Mouse (Mus musculus) liver, embryonic 14.5 days (tissue): ENCODE data around the gene Rsu1. TPM values are rescaled to one million over a fixed set of nuclear protein-coding genes. Genes with fewer than 3 reads are reported as not detected.

Source experiments
- ATAC-seq: fragments of 200-750 bp; cut with Nextera tagmentation; 2 replicates; pipeline ENCODE4 v1.8.0; 2017; ENCODE audit warnings: moderate number of reproducible peaks, mild to moderate bottlenecking, moderate library complexity; ENCODE audit not compliant: insufficient read depth
- DNase-seq, 3 experiments: peaks; one replicate each; pipeline ENCODE4 v3.0.0-alpha.2; 2012 to 2013; ENCODE audit warnings: low read depth in 3 of 3, low spot score in 3 of 3
- H3K27ac ChIP-seq: fragments of 300-500 bp; sonication (generic); 2 replicates; pipeline ENCODE4 v1.5.1; 2014; ENCODE audit warnings: moderate library complexity, mild to moderate bottlenecking, control low read depth, inconsistent platforms
- H3K27me3 ChIP-seq: fragments of 300-500 bp; sonication (generic); 2 replicates; pipeline ENCODE4 v1.6.1; 2014; ENCODE audit warnings: mild to moderate bottlenecking, low read length, moderate library complexity; ENCODE audit not compliant: control insufficient read depth, insufficient read depth
- H3K36me3 ChIP-seq: fragments of 300-500 bp; sonication (generic); replicated peaks from 2 replicates; pipeline ENCODE4 v1.6.1; 2014; ENCODE audit warnings: low read depth; ENCODE audit not compliant: control insufficient read depth, insufficient read depth
- H3K4me1 ChIP-seq, 2 experiments: fragments of 200-500 bp in 1 of 2; fragments of 300-500 bp in 1 of 2; sonication (generic) in 1 of 2; replicated peaks; 2 replicates each; pipeline ENCODE4 v1.6.1; 2012 to 2014; ENCODE audit warnings: antibody characterized with exemption in 1 of 2, inconsistent platforms in 1 of 2, low read length in 1 of 2; ENCODE audit not compliant: control insufficient read depth in 2 of 2, insufficient read depth in 2 of 2
- H3K4me2 ChIP-seq: fragments of 300-500 bp; sonication (generic); 2 replicates; pipeline ENCODE4 v1.6.1; 2014; ENCODE audit warnings: low read depth, mild to moderate bottlenecking, control low read depth, moderate library complexity
- H3K4me3 ChIP-seq, 2 experiments: fragments of 200-500 bp in 1 of 2; fragments of 300-500 bp in 1 of 2; sonication (generic) in 1 of 2; 2 replicates each; pipeline ENCODE4 v1.5.1; 2012 to 2014; ENCODE audit warnings: low read depth in 2 of 2, low read length in 2 of 2, mild to moderate bottlenecking in 2 of 2, control low read depth in 1 of 2, inconsistent platforms in 1 of 2, moderate library complexity in 1 of 2; ENCODE audit not compliant: insufficient read depth in 1 of 2
- H3K9ac ChIP-seq: fragments of 300-500 bp; sonication (generic); replicated peaks from 2 replicates; pipeline ENCODE4 v1.6.1; 2014; ENCODE audit warnings: mild to moderate bottlenecking, control low read depth, moderate library complexity
- H3K9me3 ChIP-seq: fragments of 300-500 bp; sonication (generic); 2 replicates; pipeline ENCODE4 v1.6.1; 2016; ENCODE audit warnings: low read length, mixed read lengths; ENCODE audit not compliant: control insufficient read depth
- CTCF ChIP-seq: IDR thresholded peaks from 2 replicates; pipeline ENCODE4 v1.5.1; 2016; ENCODE audit warnings: antibody characterized with exemption, low read depth, control low read depth
- EP300 ChIP-seq: IDR thresholded peaks from 2 replicates; pipeline ENCODE4 v1.6.1; 2016; ENCODE audit warnings: antibody characterized with exemption, low read depth
- WGBS: fragments of 180-500 bp; shearing (Covaris S2); extraction: QIAGEN DNeasy Blood & Tissue Kit; methylation state at CpG from one replicate; pipeline ENCODE4 v1.1.7; 2014; ENCODE audit not compliant: insufficient replicate concordance; 5-methylcytosine and 5-hydroxymethylcytosine counted together
- polyA plus RNA-seq, 2 experiments: library from polyadenylated mRNA; depleted of rRNA in 1 of 2; stranded (reverse) in 1 of 2; unstranded in 1 of 2; fragments of >200 nt; fragmentation: Nextera tagmentation in 1 of 2; extraction: Ambion mirVana in 1 of 2; gene quantifications; 2 replicates each; pipeline versions ENCODE4 v1.2.1 to v1.2.3; 2012 to 2014

The Rsu1 gene
- polyA plus RNA-seq, 2 experiments = 47.8 to 58.5 TPM

- Histone ChIP-seq H3K4me3 (no peak overlapping the region), H3K27me3 (no peaks in the 10 kb centered on the region), H3K27ac (no peak overlapping the region), H3K4me1 (no peaks in the 10 kb centered on the region), H3K4me2 (no peak overlapping the region), H3K9ac (no peak overlapping the region), H3K36me3 (no peaks in the 10 kb centered on the region), H3K9me3 (no peaks in the 10 kb centered on the region)
- no peak for ATAC-seq
- no peak for TF ChIP-seq CTCF
- no peak for TF ChIP-seq EP300
- no peak for DNase-seq
- 54% methylated on average over 7 of the region's 7 CpGs for WGBS
Measured at GRCm38 (mm10) chr2:13103797-13104200, 167.4 kb downstream of the Rsu1 start.

GRCm38 (mm10) chr2:13094045-13094444 lies 177.2 kb downstream of the Rsu1 start:
- H3K27me3 ChIP-seq = no peaks in the 10 kb centered on the region
- WGBS = 73% methylated on average over 5 of the region's 5 CpGs
- no peak overlapping the region for H3K4me2 ChIP-seq
- no peak overlapping the region for H3K4me3 ChIP-seq
- no peaks in the 10 kb centered on the region for H3K36me3 ChIP-seq
- H3K4me1 ChIP-seq = no peaks in the 10 kb centered on the region
- TF ChIP-seq CTCF (no peak), EP300 (no peak)
- DNase-seq (no peak), ATAC-seq (no peak)
- no peak overlapping the region for H3K9ac ChIP-seq
- no peaks in the 10 kb centered on the region for H3K9me3 ChIP-seq
- H3K27ac ChIP-seq = no peak overlapping the region

DNA sequence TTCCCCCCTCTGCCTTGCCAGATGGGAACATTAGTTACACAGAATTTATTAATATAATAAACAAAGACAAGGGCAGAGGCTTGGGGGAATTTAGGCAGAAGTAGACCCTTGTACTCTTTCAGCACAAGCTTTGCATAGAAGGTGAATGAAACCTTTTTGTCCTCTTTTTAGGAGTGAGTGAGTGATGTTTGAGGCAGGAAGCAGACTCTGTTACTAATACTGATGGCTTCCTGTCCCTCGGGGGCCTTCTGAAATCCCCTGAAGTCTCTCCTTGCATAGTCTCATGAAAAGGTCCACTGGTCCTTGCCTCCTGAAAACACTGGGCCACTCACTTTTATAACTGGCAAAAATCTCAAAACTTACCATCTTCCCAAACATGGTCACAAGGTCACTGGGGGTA lies 177.6 kb downstream of the Rsu1 start:
- TF ChIP-seq EP300 (no peak), CTCF (no peak)
- no peak overlapping the region for H3K4me3 ChIP-seq
- ATAC-seq (no peak), DNase-seq (no peak)
- H3K4me1 ChIP-seq = no peaks in the 10 kb centered on the region
- WGBS = 31% methylated on average over 1 of the region's 1 CpGs
- no peak overlapping the region for H3K4me2 ChIP-seq
- H3K9ac ChIP-seq = no peak overlapping the region
- H3K27ac ChIP-seq = no peak overlapping the region
- H3K9me3 ChIP-seq = no peaks in the 10 kb centered on the region
- no peaks in the 10 kb centered on the region for H3K27me3 ChIP-seq
- H3K36me3 ChIP-seq = no peaks in the 10 kb centered on the region

GRCm38 (mm10) chr2:13091399-13092015 lies 179.7 kb downstream of the Rsu1 start:
- DNase-seq (no peak), ATAC-seq (no peak)
- no peak overlapping the region for H3K4me3 ChIP-seq
- no peaks in the 10 kb centered on the region for H3K36me3 ChIP-seq
- WGBS = 83% methylated on average over 5 of the region's 5 CpGs
- H3K27ac ChIP-seq = no peak overlapping the region
- no peak overlapping the region for H3K4me2 ChIP-seq
- no peaks in the 10 kb centered on the region for H3K9me3 ChIP-seq
- no peaks in the 10 kb centered on the region for H3K27me3 ChIP-seq
- H3K4me1 ChIP-seq = no peaks in the 10 kb centered on the region
- H3K9ac ChIP-seq = no peak overlapping the region
- TF ChIP-seq CTCF (no peak), EP300 (no peak)

GRCm38 (mm10) chr2:13090841-13091240 lies 180.4 kb downstream of the Rsu1 start:
- no peak for TF ChIP-seq EP300
- TF ChIP-seq CTCF = no peak
- WGBS = 75% methylated on average over 1 of the region's 1 CpGs
- DNase-seq = no peak
- Histone ChIP-seq H3K27ac (no peak overlapping the region), H3K27me3 (no peaks in the 10 kb centered on the region), H3K4me2 (no peak overlapping the region), H3K36me3 (no peaks in the 10 kb centered on the region), H3K9me3 (no peaks in the 10 kb centered on the region), H3K9ac (no peak overlapping the region), H3K4me1 (no peaks in the 10 kb centered on the region), H3K4me3 (no peak overlapping the region)
- no peak for ATAC-seq

GRCm38 (mm10) chr2:13089861-13090260 lies 181.4 kb downstream of the Rsu1 start:
- no peak for ATAC-seq
- DNase-seq = no peak
- TF ChIP-seq EP300 (no peak), CTCF (no peak)

More at GRCm38 (mm10) chr2:13089861-13090260, 181.4 kb downstream of the Rsu1 start:
- Histone ChIP-seq H3K4me3 (no peak overlapping the region), H3K4me1 (no peaks in the 10 kb centered on the region), H3K27me3 (no peaks in the 10 kb centered on the region), H3K36me3 (no peaks in the 10 kb centered on the region), H3K9me3 (no peaks in the 10 kb centered on the region), H3K4me2 (no peak overlapping the region), H3K9ac (no peak overlapping the region), H3K27ac (no peak overlapping the region)
- 76% methylated on average over 4 of the region's 4 CpGs for WGBS
